Mouse (Mus musculus) frontal cortex, adult (tissue): ENCODE results near the gene Dtl.
A peak's percentile ranks its signal among the peaks of the same experiment; 100 is the strongest.

Experiments used
- ATAC-seq: cut with Nextera tagmentation; 2 replicates; pipeline ENCODE4 v1.9.2; 2017; ENCODE audit warnings: mild to moderate bottlenecking, moderate library complexity, mixed read lengths; ENCODE audit not compliant: low TSS enrichment

The Dtl gene

DNA sequence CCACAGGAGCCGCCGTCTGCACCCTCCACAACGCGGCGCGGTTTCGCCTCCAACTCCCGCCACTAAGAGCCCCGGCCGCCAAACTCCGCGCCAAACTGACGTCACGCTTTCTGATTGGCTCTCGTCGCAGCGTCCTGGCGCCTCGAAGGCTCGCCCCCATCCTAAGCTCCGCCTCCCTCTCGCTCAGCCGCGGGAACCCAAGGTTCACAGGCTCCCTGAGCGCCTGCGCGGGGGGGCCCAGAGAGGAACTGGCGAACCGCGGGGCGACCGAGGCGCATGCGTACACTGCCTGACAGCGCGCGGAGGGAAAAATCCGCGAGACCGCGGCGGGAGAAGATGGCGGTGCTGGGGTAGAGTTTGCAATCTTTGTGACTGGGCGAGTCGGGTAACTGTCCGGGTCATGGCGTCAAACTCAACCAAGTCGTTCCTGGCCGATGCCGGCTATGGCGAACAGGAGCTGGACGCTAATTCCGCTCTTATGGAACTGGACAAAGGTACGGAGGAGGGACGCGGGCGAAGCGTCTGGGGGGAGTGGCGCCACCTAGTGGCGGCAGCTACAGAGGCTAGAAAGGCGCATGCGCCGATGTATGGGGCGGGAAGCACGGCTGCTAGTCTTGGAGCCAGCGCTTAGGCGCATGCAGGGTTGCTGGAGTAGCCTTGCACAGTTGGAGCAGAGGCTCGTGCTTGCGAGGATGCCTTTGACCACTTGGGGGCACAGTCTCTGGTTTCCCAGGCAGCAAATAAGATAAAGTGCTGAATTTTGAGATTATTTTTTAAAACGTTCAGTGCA is at the start of gene Dtl, which contains the start of gene Ints7:
Gene Dtl, minus strand, starts transcription at position 87 of the 790 bp plus-strand sequence.
Gene Ints7, plus strand, starts transcription at position 179 of the 790 bp plus-strand sequence.
- ATAC-seq: peak; percentile 97

DNA sequence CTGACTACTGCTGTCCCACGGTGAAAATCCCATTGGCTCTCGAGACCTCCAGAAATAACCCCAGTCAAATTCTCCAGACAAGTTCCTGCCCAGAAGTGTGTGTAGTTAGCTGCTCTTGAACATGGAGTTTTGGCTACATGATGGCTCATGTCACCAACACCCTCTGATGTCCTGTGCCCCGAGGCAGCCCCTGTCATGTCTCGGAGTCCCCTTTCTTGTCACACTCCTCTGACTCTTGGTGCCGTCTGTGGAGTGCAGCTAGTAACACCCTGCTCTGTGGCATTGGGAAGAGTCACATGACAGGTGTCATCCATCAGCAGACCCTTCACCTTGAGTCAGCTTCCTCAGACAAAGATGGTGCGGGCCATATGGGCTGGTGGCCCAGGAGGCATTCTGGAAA is 49.7 kb upstream of the Dtl start:
- no peak for ATAC-seq

- ATAC-seq: no peak
Observed at GRCm38 (mm10) chr1:191624492-191624891, 49.1 kb upstream of the Dtl start.

DNA sequence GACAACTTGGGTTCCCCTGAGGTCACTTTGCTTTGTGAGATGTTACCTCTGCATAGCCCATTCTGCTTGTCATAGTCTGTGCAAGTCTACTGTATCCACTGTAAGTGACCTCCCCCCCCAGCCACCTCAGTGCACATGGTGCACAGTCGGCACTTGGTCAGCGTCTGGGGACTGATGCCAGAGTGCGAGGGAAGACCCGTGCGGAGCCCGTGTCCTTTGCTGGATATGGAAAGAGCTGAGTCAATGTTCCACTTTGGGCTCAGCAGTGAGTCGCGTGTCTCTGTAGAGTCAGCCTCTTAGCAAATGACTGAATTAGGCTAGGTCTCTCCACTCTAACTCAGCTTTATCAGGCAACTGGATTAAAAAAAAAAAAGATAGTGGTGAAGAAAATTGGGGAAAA is 47.5 kb upstream of the Dtl start:
- peak; percentile 88 for ATAC-seq

GRCm38 (mm10) chr1:191621096-191621495 is 45.8 kb upstream of the Dtl start:
- no peak for ATAC-seq

- ATAC-seq: no peak
Observed at GRCm38 (mm10) chr1:191618067-191618766, 42.9 kb upstream of the Dtl start.

DNA sequence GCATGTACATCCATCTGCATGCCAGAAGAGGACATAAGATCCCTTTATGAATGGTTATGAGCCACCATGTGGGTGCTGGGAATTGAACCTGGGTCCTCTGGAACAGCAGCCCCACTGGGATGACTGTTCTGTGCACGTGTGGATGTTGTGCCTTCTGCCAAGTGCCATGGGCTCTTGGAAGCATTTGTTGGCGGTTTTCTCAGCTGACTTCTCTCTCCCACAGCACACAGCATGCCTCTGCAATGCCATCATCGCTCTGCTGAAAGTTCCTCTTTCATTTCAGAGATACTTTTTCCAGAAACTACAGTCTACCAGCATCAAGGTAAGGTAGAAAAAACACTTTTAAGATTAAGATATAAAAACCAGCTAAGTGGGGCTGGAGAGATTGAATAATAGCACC is 42.2 kb upstream of the Dtl start:
- no peak for ATAC-seq

GRCm38 (mm10) chr1:191616245-191616644 is 40.9 kb upstream of the Dtl start:
- ATAC-seq: no peak

- ATAC-seq: no peak
Observed at GRCm38 (mm10) chr1:191612877-191613276, 37.5 kb upstream of the Dtl start.

DNA sequence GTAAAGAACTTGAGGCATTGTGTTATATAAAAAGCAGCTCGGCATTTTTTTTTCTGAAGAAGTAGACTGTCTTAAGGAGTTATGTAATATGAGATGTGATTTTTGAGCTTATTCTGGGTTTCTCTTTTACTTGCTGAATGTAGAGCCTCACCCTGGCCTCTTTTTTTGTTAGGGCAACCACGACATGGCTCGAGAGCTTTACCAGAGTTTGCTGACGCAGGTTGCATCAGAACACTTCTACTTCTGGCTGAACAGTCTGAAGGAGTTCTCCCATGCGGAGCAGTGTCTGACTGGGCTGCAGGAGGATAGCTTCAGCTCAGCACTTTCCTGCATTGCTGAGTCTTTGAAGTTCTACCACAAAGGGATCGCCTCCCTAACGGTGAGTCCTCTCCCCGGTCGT is 36.3 kb upstream of the Dtl start:
- peak; percentile 48 for ATAC-seq

- peak; percentile 78 for ATAC-seq
Observed at GRCm38 (mm10) chr1:191610357-191610756, 35.0 kb upstream of the Dtl start.

- ATAC-seq: no peak
Observed at GRCm38 (mm10) chr1:191609578-191609977, 34.2 kb upstream of the Dtl start.

- ATAC-seq: no peak
Observed at GRCm38 (mm10) chr1:191609051-191609450, 33.7 kb upstream of the Dtl start.

DNA sequence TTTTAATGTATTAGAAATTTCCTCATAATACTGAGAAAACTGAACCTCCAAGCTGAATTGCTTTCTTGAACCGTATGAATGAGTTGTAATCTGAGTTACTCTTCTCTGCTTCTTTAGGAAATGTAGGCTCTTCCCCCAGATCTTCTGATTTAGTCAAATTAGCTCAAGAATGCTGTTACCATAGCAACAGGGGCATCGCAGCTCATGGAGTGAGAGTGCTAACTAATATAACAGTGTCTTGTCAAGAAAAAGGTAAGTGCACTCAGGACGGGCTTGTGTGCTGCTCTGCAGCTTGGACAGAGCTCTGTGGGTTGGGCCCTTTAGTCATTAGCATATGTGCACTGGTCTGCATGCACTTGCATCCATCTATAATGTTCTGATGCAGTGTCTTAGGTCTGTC is 29.3 kb upstream of the Dtl start:
- ATAC-seq: peak; percentile 52; the same call in 1 of the 2 replicates

GRCm38 (mm10) chr1:191599210-191599609 is 23.9 kb upstream of the Dtl start:
- ATAC-seq: no peak

DNA sequence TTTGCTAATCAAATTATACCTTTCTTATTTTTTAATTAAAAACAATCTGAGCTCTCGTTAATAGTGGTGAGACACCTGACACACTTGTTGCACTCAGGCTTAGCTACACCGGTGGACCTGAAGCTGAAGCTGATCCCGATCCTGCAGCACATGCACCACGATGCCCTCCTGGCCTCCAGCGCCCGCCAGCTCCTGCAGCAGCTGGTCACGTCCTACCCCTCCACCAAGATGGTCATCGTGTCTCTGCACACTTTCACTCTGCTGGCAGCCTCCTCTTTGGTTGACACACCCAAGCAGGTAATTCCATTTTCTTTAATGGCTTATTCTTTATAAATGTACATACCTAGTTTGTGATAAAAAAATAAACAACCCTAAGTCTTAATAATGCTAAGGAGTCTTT is 20.7 kb upstream of the Dtl start:
- ATAC-seq: no peak

DNA sequence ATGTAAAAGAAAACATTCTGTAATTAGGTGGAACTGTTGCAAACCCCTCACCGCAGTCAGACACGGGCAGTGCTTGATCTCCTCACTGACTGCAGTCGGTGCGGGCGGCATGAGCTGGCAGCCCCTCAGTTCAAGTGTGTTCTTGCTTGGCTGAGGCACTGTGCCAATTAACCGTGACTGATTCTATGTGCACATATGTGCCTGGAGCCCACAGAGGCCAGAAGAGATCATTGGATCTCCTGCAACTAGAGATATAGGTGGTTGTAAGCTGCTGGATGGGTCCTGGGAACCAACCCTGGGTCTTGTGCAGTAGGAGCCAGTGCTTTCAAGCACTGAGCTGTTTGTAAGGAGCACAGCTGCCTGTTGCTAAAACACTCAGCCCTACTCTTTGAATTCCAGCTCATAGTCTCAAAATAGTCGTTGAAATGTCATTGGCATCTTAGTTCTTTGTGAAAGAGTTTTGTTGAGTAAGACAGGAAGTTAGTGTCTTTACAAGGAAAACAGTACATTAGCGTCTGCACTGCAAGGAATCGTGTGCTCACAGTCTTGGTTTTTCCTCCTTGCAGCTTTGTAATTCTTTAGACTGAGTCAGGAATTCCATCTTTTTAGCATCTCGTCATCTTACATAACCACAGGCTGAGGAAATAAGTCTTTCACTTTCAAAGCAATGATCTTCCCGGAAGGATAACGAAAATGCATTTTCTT is 16.8 kb upstream of the Dtl start:
- ATAC-seq: peak; percentile 86

DNA sequence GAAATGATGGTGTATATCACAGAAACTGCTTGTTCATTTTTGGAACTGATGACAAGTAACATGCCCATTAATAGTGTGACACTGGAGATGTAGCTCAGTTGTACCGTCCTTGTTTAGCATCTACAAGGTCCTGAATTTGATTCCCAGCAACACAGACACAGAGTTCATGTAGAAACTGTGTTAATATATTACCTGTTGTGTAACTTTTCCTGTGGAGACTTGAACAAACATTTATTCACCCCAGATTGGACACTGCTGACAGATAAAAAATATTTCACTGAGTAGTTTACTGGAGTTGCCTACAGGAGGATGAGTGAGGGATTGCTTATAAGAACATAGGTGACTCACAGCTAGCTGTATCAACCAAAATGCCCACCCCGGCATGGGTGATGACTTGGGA is 13.4 kb upstream of the Dtl start:
- no peak for ATAC-seq

DNA sequence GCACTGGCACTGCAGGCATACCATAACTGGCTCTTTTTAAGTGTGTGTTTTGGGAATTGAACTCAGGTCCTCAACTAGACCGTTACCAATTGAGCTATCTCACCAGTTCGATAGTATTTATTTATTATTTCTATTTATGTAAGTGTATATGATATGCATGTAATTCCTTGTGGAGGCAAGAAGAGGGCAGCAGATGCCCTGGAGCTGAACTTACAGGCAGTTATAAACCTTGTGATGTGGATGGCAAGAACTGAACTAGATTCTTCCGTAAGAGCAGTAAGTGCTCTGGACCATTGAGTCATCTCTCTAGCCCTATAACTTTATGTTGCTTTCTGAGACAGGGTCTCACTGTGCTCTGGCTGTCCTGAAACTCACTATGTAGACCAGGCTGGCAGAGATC is 11.7 kb upstream of the Dtl start:
- ATAC-seq: no peak

DNA sequence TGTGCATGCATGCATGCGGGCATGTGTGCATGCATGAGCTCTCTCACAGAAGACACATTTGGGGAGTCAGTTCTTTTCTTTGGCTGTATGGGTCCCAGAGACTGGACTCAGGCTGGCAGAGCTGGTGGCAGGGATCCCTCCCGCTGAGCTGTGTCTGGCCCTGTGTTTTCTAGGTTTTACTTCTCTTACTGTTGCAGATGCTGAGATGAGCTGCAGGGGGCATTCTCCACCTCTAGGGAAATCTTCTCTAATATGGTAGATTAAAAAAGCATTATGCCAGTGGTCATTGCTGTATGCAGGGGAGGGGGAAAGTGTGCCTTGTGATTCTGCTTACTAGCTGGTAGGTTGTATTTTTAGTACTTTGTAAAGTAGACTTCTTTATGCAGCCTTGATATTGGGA is 10.4 kb upstream of the Dtl start:
- ATAC-seq: peak; percentile 64; the same call in 1 of the 2 replicates

DNA sequence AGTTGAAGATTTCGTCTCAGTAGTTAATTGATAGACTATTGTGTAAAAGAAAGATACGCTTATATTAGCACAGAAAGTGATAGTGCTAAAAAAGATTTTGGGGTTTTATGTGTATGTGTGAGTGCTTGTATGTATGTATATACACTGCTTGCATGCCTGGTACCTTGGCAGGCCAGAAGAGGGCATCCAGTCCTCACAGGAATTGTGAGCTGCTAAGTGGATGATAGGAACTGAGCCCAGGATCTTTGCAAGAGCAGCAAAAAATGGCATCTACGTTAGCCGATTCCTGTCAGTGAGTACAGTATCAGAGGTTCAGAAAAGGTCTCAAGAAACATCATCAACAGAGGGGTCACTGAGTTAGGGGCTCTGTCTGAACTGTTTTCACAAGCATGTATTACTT is 9.1 kb upstream of the Dtl start:
- ATAC-seq: no peak; the same call in 1 of the 2 replicates

GRCm38 (mm10) chr1:191583836-191584235 is 8.5 kb upstream of the Dtl start:
- no peak for ATAC-seq

GRCm38 (mm10) chr1:191581641-191582040 is 6.3 kb upstream of the Dtl start:
- ATAC-seq: no peak
